Comparison of ENCODE assay signal across 27 mouse cellular contexts in genomic region chr7:141874891-141875290, GRCm38 (mm10). TPM values are rescaled to one million over a fixed set of nuclear protein-coding genes. Genes with fewer than 3 reads are reported as not detected.
"Had no signal": no experiment of that assay in that cellular context is flagged by ENCODE, and none has a peak within 500 bp of the region (broad histone marks: within the 10 kb centered on the region; RNA-seq: fewer than 3 reads in every experiment).

No protein-coding gene starts in this region.

- H3K9ac ChIP-seq: liver, embryonic 13.5 days; neural tube, embryonic 12.5 days; neural tube, embryonic 15.5 days had no signal

- H3K27me3 ChIP-seq: liver, embryonic 13.5 days; neural tube, embryonic 12.5 days; neural tube, embryonic 15.5 days had no signal

- H3K9me3 ChIP-seq: liver, embryonic 13.5 days; midbrain, embryonic 10.5 days; neural tube, embryonic 12.5 days; neural tube, embryonic 15.5 days had no signal

- H3K4me1 ChIP-seq: liver, embryonic 13.5 days; midbrain, embryonic 10.5 days; neural tube, embryonic 12.5 days; neural tube, embryonic 15.5 days had no signal

- H3K27ac ChIP-seq: kidney, postnatal 0 days; layer of hippocampus, adult 2 months; liver, embryonic 13.5 days; midbrain, embryonic 10.5 days; neural tube, embryonic 12.5 days; neural tube, embryonic 15.5 days had no signal

- H3K4me3 ChIP-seq: layer of hippocampus, adult 2 months; liver, embryonic 13.5 days; midbrain, embryonic 10.5 days; neural tube, embryonic 12.5 days; neural tube, embryonic 15.5 days had no signal

- DNase-seq: kidney, adult 2 months; kidney, postnatal 25 days; layer of hippocampus, adult 9-11 months; liver, embryonic 13.5 days; lung, adult 2 months; lung, postnatal 14 days; lung, postnatal 4 days; midbrain, embryonic 14.5 days; right cerebral cortex, adult 18-20 months; right cerebral cortex, postnatal 14 days; right cerebral cortex, postnatal 4 days; thymus, adult 18-20 months; thymus, postnatal 36 days had no signal

- H3K4me2 ChIP-seq: liver, embryonic 13.5 days; neural tube, embryonic 12.5 days; neural tube, embryonic 15.5 days had no signal

RNA-seq across cellular contexts. Expression of gene Muc5b, which starts 36.0 kb away (rescaled TPM):
- total RNA-seq: layer of hippocampus, adult 2 months; layer of hippocampus, postnatal 25 days; left cerebral cortex, adult 18-20 months; left cerebral cortex, postnatal 10 days; left cerebral cortex, postnatal 36 days; liver, adult 2 months had no signal
- polyA plus RNA-seq: kidney, adult 2 months; large intestine, adult 2 months; limb, embryonic 11.5 days; liver, adult 2 months; liver, embryonic 13.5 days; liver, embryonic 16.5 days; urinary bladder, adult 2 months had no signal
